Mouse (Mus musculus) midbrain, embryonic 13.5 days (tissue): ENCODE data around the gene Cradd. TPM values are rescaled to one million over a fixed set of nuclear protein-coding genes. Genes with fewer than 3 reads are reported as not detected.

Experiments
- ATAC-seq: fragments of 200-750 bp; cut with Nextera tagmentation; 2 replicates; pipeline ENCODE4 v1.8.0; 2017; ENCODE audit warnings: mild to moderate bottlenecking, moderate TSS enrichment, moderate library complexity
- H3K27ac ChIP-seq: fragments of 300-500 bp; sonication (generic); 2 replicates; pipeline ENCODE4 v1.5.1; 2015; ENCODE audit warnings: inconsistent platforms, mild to moderate bottlenecking, moderate library complexity
- H3K27me3 ChIP-seq: fragments of 300-500 bp; sonication (generic); 2 replicates; pipeline ENCODE4 v1.6.1; 2015; ENCODE audit warnings: mild to moderate bottlenecking, inconsistent platforms
- H3K36me3 ChIP-seq: fragments of 300-500 bp; sonication (generic); 2 replicates; pipeline ENCODE4 v1.6.1; 2015; ENCODE audit warnings: mild to moderate bottlenecking, inconsistent platforms
- H3K4me1 ChIP-seq: fragments of 300-500 bp; sonication (generic); replicated peaks from 2 replicates; pipeline ENCODE4 v1.6.1; 2015; ENCODE audit warnings: inconsistent platforms
- H3K4me2 ChIP-seq: fragments of 300-500 bp; sonication (generic); replicated peaks from 2 replicates; pipeline ENCODE4 v1.6.1; 2015; ENCODE audit warnings: moderate library complexity, mild to moderate bottlenecking, inconsistent platforms
- H3K4me3 ChIP-seq: fragments of 300-500 bp; sonication (generic); replicated peaks from 2 replicates; pipeline ENCODE4 v1.5.1; 2015; ENCODE audit warnings: mild to moderate bottlenecking, inconsistent platforms
- H3K9ac ChIP-seq: fragments of 300-500 bp; sonication (generic); replicated peaks from 2 replicates; pipeline ENCODE4 v1.6.1; 2015; ENCODE audit warnings: mild to moderate bottlenecking, inconsistent platforms
- H3K9me3 ChIP-seq: fragments of 300-500 bp; sonication (generic); 2 replicates; pipeline ENCODE4 v1.6.1; 2016; ENCODE audit warnings: mild to moderate bottlenecking, inconsistent platforms
- WGBS: fragments of 180-500 bp; shearing (Covaris S2); methylation state at CpG from one replicate; pipeline ENCODE4 v1.1.7; 2015; 5-methylcytosine and 5-hydroxymethylcytosine counted together
- polyA plus RNA-seq: library from polyadenylated mRNA; unstranded; fragments of >200 nt; fragmentation: Nextera tagmentation; extraction: Ambion mirVana; gene quantifications from 2 replicates; pipeline ENCODE4 v1.2.1, GENCODE M21; 2015

Cradd gene
- polyA plus RNA-seq, 1 experiment from 2014 or later = 10.7 TPM

DNA sequence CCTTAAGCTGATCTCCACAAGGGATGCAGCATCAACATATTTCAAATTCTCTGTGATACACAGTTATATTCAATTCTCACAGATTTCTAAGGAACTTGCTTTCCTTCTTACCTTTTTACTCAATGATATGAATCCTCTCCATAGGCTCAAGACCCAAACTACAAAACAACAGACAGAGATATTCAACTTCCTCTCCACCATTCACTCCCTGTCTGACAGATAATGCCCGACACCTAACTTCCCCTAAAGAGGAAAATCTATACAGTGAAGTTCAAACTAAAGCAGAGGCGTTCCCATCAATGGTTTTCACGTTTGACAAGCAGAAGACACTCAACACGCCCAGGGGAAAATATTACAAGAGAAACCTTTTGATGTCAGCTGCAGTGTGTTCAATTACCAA is 97.2 kb downstream of the Cradd start:
- Histone ChIP-seq H3K4me2 (no peak overlapping the region), H3K36me3 (no peaks in the 10 kb centered on the region), H3K4me1 (peaks cover 10% of the 10 kb centered on the region), H3K4me3 (no peak overlapping the region), H3K27me3 (no peaks in the 10 kb centered on the region), H3K9ac (no peak overlapping the region), H3K27ac (no peak overlapping the region), H3K9me3 (no peaks in the 10 kb centered on the region)
- no peak for ATAC-seq
- WGBS = 73% methylated on average over 4 of the region's 4 CpGs

DNA sequence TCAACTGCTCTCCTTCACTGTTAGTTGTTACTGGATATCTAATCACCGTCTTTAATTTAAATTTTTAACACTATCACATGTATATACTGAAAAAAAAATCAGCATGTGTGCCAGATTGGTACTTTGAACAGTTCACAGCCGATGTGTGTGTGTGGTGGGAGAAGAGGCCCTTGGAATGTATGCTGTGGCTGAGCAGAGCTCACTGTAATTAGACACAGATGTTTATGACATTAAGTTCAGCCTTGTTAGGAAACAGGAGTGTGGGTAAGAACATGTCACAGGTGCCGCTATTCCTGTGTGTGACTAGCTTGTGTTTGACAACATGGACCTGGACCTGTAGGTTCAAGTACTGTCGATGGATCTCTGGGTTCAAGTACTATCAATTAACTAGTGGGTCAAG is 98.9 kb downstream of the Cradd start:
- no peak for ATAC-seq
- Histone ChIP-seq H3K4me3 (no peak overlapping the region), H3K4me1 (peaks cover 10% of the 10 kb centered on the region), H3K36me3 (no peaks in the 10 kb centered on the region), H3K27ac (no peak overlapping the region), H3K4me2 (no peak overlapping the region), H3K9ac (no peak overlapping the region), H3K9me3 (no peaks in the 10 kb centered on the region), H3K27me3 (no peaks in the 10 kb centered on the region)
- 92% methylated on average over 4 of the region's 4 CpGs for WGBS

DNA sequence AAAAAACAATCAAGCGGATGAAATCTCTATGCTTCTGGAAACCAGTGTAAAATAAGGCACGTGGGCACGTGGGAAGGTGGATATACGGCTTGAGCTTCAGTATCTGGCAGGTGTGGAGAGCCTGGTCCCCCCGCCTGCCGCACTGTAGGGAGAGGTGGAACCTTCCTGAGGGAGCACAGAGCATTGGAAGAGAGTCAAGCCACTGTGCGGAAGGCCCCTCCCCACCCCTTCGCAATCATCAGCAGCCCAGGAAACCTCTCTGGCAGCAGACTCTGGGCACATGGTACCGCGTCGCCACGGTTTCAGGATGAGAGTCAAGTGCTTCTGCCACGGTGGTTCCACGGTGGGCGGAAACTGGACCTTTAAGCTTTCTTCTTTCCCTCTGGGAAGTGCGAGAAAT is 100.7 kb downstream of the Cradd start:
- H3K9me3 ChIP-seq = no peaks in the 10 kb centered on the region
- H3K4me2 ChIP-seq = no peak overlapping the region
- H3K4me1 ChIP-seq = peaks cover 10% of the 10 kb centered on the region
- H3K27ac ChIP-seq = no peak overlapping the region
- H3K9ac ChIP-seq = no peak overlapping the region
- ATAC-seq = no peak
- H3K27me3 ChIP-seq = no peaks in the 10 kb centered on the region
- no peaks in the 10 kb centered on the region for H3K36me3 ChIP-seq
- WGBS = 81% methylated on average over 16 of the region's 16 CpGs
- H3K4me3 ChIP-seq = no peak overlapping the region

DNA sequence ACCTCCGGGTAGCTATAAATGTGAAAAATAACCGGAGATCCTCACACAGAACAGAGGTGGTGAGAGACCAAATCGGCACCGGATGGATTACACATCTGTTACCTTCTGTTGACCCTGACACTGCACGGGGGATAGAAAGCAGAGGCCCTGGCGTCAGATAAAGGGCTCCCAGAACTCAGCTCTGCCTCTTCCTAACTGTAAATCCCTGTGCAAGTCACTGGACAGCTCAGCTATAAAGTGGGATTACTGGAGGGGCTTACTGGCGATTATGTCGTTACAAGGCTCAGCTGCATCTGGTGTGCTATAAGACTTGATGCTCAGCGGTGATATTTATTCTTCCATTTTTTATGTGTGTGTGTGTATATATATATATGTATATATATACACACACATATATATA is 102.0 kb downstream of the Cradd start:
- no peak for ATAC-seq
- 0 out of 2 replicates have a peak, but pooled peaks cover 2% of the 10 kb centered on the region for H3K4me1 ChIP-seq
- no peaks in the 10 kb centered on the region for H3K27me3 ChIP-seq
- 82% methylated on average over 9 of the region's 9 CpGs for WGBS
- H3K9ac ChIP-seq = no peak overlapping the region
- no peak overlapping the region for H3K27ac ChIP-seq
- H3K36me3 ChIP-seq = no peaks in the 10 kb centered on the region
- H3K4me2 ChIP-seq = no peak overlapping the region
- no peaks in the 10 kb centered on the region for H3K9me3 ChIP-seq
- no peak overlapping the region for H3K4me3 ChIP-seq

DNA sequence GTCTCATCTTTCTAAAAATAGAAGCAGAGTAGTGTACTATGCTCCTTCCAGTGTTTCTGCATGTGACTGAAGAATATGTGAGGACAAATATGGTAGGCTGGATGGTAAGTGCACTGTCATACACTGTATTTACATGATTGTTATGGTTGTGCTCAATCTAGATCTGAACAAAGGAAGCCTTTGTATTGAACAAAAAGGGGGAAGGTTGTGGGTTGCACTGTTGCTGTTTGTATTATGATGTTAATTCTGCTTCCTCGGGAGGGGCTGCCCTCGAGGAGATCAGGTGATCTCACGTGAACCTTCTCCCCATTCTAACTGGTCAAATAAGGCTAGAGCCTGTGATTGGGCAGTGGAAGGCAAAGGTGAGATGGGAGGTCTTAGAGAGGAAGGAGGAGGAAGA is 103.4 kb downstream of the Cradd start:
- WGBS = 64% methylated on average over 3 of the region's 3 CpGs
- 0 out of 2 replicates have a peak, but pooled peaks cover 2% of the 10 kb centered on the region for H3K4me1 ChIP-seq

DNA sequence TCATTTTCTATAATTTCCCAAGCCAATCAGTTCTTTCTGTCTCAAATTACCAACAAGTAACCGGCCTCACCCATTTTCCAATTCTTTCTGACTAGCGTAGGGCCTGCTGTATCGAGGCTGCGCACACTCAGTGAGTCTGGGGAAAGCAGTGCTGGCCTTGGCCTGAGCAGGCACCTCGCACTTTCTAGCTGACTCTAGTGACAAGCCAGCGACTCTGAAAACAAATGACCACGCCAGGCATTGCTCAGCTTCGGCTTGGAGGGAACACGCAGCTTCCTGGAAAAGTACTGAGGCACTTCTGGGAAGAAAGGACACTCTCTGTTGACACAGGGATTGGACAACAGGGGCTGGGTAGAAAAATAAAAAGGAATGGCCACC is 105.3 kb downstream of the Cradd start:
- Histone ChIP-seq H3K4me3 (no peak overlapping the region), H3K36me3 (no peaks in the 10 kb centered on the region), H3K4me1 (0 out of 2 replicates have a peak, but pooled peaks cover 2% of the 10 kb centered on the region), H3K27me3 (no peaks in the 10 kb centered on the region), H3K27ac (no peak overlapping the region), H3K4me2 (no peak overlapping the region), H3K9ac (no peak overlapping the region), H3K9me3 (no peaks in the 10 kb centered on the region)
- ATAC-seq = no peak
- WGBS = 92% methylated on average over 9 of the region's 9 CpGs

More for the DNA sequence above, 103.4 kb downstream of the Cradd start:
- Histone ChIP-seq H3K4me3 (no peak overlapping the region), H3K36me3 (no peaks in the 10 kb centered on the region), H3K4me2 (no peak overlapping the region), H3K9ac (no peak overlapping the region), H3K27ac (no peak overlapping the region), H3K9me3 (no peaks in the 10 kb centered on the region), H3K27me3 (no peaks in the 10 kb centered on the region)
- no peak for ATAC-seq

DNA sequence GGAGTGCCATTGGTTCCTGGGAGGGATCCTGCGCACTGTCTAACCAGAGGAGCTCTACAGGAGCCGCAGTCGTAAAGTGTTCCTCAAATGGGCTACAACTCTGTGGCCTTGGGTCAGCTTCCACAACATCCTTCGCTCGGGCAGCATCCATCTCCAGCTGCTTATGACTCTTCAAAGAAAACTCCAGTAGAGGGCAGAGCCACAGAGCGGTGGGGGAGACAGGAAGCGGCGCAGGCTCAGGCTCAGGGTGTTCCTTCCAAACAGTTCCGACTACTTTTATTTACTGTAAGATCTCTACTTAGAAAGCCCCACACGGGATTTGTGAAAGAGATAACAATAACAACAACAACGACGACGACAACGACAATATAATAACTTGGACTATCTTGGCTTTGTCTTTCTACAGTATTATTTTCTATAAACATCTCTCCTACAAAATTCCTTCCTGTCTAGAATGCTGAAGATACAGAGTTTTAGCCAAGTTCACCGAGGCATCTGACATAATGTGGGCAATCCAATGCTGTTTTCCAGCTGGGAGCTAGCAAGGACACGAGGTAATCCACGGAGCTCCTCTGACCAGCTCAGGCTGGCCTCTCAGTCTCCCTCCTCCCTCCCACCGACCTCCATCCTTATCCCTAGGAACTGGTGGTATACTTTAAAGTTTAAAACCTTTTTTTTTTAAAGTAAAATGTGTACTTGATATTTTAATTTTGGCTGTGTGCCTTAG is 105.8 kb downstream of the Cradd start:
- 0 out of 2 replicates have a peak, but pooled peaks cover 2% of the 10 kb centered on the region for H3K4me1 ChIP-seq
- H3K4me2 ChIP-seq = no peak overlapping the region
- H3K9ac ChIP-seq = no peak overlapping the region
- 67% methylated on average over 18 of the region's 18 CpGs for WGBS
- no peaks in the 10 kb centered on the region for H3K9me3 ChIP-seq
- no peak overlapping the region for H3K4me3 ChIP-seq
- H3K27ac ChIP-seq = no peak overlapping the region
- no peaks in the 10 kb centered on the region for H3K27me3 ChIP-seq
- no peaks in the 10 kb centered on the region for H3K36me3 ChIP-seq
- no peak for ATAC-seq

DNA sequence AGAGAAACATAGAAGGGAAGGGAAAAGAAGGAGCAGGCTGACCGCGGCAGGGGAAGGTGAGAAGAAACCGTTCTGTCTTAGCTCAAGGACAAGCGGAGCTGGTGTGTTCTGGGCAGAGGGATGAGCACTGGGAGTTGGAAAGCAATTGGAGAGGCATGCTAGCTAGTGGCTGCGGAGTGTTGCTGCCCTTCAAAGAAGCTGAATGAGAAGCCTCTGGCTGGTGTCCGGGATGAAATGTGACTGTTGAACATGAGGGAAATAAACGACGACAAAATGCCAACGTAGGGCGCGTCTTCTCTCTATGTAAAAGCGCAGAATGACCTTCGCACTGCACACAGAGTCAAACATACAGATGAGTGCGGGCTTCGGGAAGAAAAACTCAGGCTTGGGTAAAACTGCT is 108.6 kb downstream of the Cradd start:
- WGBS = 95% methylated on average over 15 of the region's 15 CpGs
- Histone ChIP-seq H3K9ac (no peak overlapping the region), H3K4me2 (no peak overlapping the region), H3K4me3 (no peak overlapping the region), H3K4me1 (0 out of 2 replicates have a peak, but pooled peaks cover 5% of the 10 kb centered on the region), H3K27ac (no peak overlapping the region), H3K27me3 (no peaks in the 10 kb centered on the region), H3K9me3 (no peaks in the 10 kb centered on the region), H3K36me3 (no peaks in the 10 kb centered on the region)
- no peak for ATAC-seq

DNA sequence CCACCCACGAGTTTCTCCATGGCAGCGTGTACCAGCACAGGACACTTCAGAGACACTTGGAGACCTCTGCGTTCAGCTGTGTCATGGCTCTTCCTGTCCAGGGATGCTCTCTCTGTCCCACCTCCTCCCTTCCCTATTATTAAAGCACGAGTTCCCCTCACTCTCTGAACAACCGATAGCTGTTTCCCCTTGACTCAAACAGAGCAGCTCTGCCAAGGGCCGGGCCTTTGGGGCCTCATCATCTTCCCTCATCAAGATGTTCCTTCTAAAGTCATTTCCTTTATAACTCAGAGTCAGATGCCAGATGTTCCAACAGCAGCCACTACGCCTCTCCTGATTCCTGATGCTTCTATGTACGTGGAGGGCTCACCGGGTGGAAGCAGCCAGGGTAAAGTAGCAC is 110.1 kb downstream of the Cradd start:
- Histone ChIP-seq H3K4me1 (0 out of 2 replicates have a peak, but pooled peaks cover 5% of the 10 kb centered on the region), H3K36me3 (no peaks in the 10 kb centered on the region), H3K27ac (no peak overlapping the region), H3K4me3 (no peak overlapping the region), H3K27me3 (no peaks in the 10 kb centered on the region), H3K4me2 (no peak overlapping the region), H3K9ac (no peak overlapping the region), H3K9me3 (no peaks in the 10 kb centered on the region)
- no peak for ATAC-seq
- WGBS = 91% methylated on average over 9 of the region's 9 CpGs

DNA sequence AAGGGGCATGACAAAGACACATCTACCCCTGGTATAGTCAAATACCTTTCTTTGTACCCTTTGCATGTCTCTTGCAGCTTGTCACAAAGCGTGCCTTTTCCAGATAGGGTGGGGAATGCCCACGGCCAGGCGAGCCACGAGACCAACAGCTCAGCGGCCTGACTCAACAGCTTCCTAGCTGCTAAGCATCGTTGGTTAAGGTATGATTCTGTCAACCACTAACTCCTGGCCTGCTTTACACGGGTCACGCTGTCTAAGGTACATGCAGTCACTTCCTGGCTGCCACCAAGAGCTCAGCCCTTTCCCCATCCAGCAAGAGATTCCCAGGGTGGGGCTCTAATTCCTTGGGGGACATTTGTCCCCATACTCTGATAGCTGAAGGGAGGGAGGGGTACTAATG is 110.6 kb downstream of the Cradd start:
- Histone ChIP-seq H3K4me1 (0 out of 2 replicates have a peak, but pooled peaks cover 5% of the 10 kb centered on the region), H3K9me3 (no peaks in the 10 kb centered on the region), H3K27me3 (no peaks in the 10 kb centered on the region), H3K27ac (no peak overlapping the region), H3K36me3 (no peaks in the 10 kb centered on the region), H3K4me3 (no peak overlapping the region), H3K4me2 (no peak overlapping the region), H3K9ac (no peak overlapping the region)
- 94% methylated on average over 8 of the region's 8 CpGs for WGBS
- ATAC-seq = no peak

DNA sequence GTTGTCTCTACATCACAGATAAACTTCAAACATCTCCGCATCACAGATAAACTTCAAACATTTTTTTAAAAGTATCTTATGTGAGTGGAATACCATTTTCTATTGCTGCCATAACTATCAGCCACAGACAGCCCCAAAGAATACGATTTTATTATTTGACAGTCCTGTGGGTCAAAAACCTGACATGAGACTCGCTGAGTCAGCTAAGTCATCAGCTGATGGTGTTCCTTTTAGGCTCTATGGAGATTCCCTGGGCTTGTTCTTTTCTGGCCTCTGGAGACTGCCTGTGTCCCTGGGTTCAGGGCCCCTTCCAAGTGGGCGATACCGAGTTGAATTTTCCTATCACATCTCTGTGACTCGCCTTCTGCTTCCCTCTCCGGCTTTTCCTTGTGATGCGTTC is 112.3 kb downstream of the Cradd start:
- H3K27ac ChIP-seq = no peak overlapping the region
- H3K4me3 ChIP-seq = no peak overlapping the region
- 91% methylated on average over 8 of the region's 8 CpGs for WGBS
- no peak overlapping the region for H3K9ac ChIP-seq
- H3K36me3 ChIP-seq = no peaks in the 10 kb centered on the region
- no peaks in the 10 kb centered on the region for H3K27me3 ChIP-seq
- H3K9me3 ChIP-seq = no peaks in the 10 kb centered on the region
- no peak overlapping the region for H3K4me2 ChIP-seq
- no peak for ATAC-seq
- H3K4me1 ChIP-seq = 0 out of 2 replicates have a peak, but pooled peaks cover 5% of the 10 kb centered on the region

DNA sequence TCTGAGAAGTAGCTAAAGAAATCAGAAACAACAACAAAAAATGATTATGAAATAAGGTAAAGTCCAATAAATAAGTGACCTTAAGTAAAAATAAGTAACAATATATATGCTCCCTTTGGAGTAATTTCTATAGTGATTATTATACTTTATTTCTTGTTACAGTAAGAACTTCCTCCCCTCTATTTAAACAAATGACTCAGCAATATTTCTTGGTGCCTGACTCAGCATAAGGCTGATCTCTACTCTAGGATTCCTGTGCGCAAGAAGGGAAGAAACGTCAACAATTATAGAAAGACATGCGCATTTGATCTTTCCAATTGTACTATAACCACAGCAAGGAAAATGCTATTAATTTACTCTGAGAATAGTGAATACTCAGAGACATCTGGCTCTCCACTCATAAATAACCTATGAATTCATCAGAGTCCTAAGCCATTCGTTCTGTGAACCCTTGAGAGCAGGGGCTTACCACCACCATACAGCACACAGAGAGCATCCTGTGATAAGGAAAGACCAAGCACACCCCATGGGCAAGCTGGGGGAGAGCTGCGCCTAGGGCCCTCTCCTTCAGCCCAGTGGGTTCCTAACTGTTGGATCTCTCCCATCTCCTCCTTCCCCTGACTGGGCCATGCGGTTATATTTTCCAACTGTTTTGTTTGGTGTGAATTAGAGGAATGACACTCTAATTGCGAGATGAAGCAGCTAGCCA is 113.1 kb downstream of the Cradd start:
- WGBS = 78% methylated on average over 7 of the region's 7 CpGs
- H3K27me3 ChIP-seq = no peaks in the 10 kb centered on the region
- H3K4me3 ChIP-seq = no peak overlapping the region

More for the DNA sequence above, 113.1 kb downstream of the Cradd start:
- Histone ChIP-seq H3K4me1 (0 out of 2 replicates have a peak, but pooled peaks cover 5% of the 10 kb centered on the region), H3K9me3 (no peaks in the 10 kb centered on the region), H3K4me2 (no peak overlapping the region), H3K36me3 (no peaks in the 10 kb centered on the region), H3K27ac (no peak overlapping the region), H3K9ac (no peak overlapping the region)
- no peak for ATAC-seq
